Mouse (Mus musculus) embryonic fibroblast, embryonic 13.5 days (primary cell): ENCODE measurements around the gene Mat2a.

Experiments
- CTCF ChIP-seq: IDR thresholded peaks from 2 replicates; pipeline ENCODE4 v1.5.1; 2011; ENCODE audit warnings: mild to moderate bottlenecking, control low read depth, low read length, moderate library complexity, borderline replicate concordance; ENCODE audit not compliant: insufficient read depth
- POLR2A ChIP-seq: IDR thresholded peaks from 2 replicates; pipeline ENCODE4 v1.6.1; 2011; ENCODE audit warnings: low read depth, mild to moderate bottlenecking, control low read depth, low read length, moderate library complexity

DNA sequence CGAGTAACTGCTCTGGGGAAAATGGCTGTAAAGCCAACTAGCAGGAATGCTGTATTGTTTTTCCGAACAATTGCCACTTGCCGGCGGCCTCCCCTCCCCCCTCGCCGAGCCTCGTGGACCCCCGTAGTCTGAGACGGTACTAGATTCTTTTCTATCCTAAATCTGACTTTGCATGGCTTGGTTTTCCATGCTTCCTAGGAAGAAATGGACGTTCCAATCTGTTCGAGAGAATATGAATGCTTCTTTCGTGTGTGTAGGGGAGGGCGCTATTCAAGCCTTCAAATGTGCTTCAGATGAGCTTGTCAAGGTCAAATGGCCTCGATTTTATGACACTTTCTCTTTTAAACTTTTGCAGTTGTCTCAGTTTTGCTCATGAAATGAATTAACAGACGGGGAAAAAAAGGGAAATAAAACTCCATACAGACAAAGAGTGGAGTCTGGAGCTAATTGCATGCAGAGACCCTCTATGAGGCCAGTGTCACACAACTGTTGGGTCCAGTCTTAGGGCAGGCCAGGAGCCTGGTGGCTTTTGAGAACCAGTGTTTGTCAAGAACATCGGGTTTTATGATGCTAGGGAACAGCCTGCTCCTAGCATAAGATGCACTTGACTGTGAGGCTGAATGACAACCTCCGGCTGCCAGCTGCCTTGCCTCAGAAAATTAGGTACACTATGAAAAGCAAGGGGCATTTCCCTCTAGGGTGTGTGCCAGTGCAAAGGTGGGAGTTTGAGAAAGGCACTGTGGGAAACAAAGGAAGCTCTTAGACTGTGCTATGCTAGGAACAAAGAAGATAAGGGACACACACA, 1.0 kb upstream of the Mat2a start:
- TF ChIP-seq POLR2A (0 out of 2 replicates have a peak, but pooled peaks have one; percentile 5), CTCF (no peak)
